Mouse (Mus musculus) kidney, adult 9 months (tissue): ENCODE data around the gene Olfr653.

Experiments
- DNase-seq: peaks from one replicate; pipeline ENCODE4 v3.0.0; 2022

Olfr653 gene

GRCm38 (mm10) chr7:104577014-104577413 lies at the start of gene Olfr653:
Gene Olfr653 (plus strand): TSS chr7:104577314.
- no peak for DNase-seq

GRCm38 (mm10) chr7:104549833-104550232 lies 27.3 kb upstream of the Olfr653 start, which contains the start of gene Olfr651:
Gene Olfr651 (plus strand): TSS chr7:104550133.
- DNase-seq, result no peak

GRCm38 (mm10) chr7:104552700-104553099 lies 24.4 kb upstream of the Olfr653 start:
- DNase-seq, result no peak

- no peak for DNase-seq
Observed at GRCm38 (mm10) chr7:104560601-104561000, 16.5 kb upstream of the Olfr653 start, which contains the start of gene Olfr652. Gene Olfr652 (plus strand): TSS chr7:104560901.

- no peak for DNase-seq
Observed at GRCm38 (mm10) chr7:104580846-104581245, 3.7 kb downstream of the Olfr653 start.

- no peak for DNase-seq
Observed at GRCm38 (mm10) chr7:104581429-104581828, 4.3 kb downstream of the Olfr653 start.

GRCm38 (mm10) chr7:104586725-104587124 lies 9.6 kb downstream of the Olfr653 start, which contains the start of gene Olfr654:
Gene Olfr654 (plus strand): TSS chr7:104587025.
- no peak for DNase-seq

- no peak for DNase-seq
Observed at GRCm38 (mm10) chr7:104588274-104588673, 11.2 kb downstream of the Olfr653 start.

GRCm38 (mm10) chr7:104601679-104602078 lies 24.6 kb downstream of the Olfr653 start, which contains the start of gene Olfr655:
Gene Olfr655 (minus strand): TSS chr7:104601779.
- DNase-seq, result no peak

- DNase-seq, result peak; percentile 50
Observed at GRCm38 (mm10) chr7:104603173-104603572, 26.1 kb downstream of the Olfr653 start.

GRCm38 (mm10) chr7:104604727-104605126 lies 27.6 kb downstream of the Olfr653 start:
- no peak for DNase-seq

- DNase-seq, result no peak
Observed at GRCm38 (mm10) chr7:104613655-104614054, 36.5 kb downstream of the Olfr653 start, which contains the start of gene Olfr656. Gene Olfr656 (plus strand): TSS chr7:104613955.

- no peak for DNase-seq
Observed at GRCm38 (mm10) chr7:104624494-104624893, 47.4 kb downstream of the Olfr653 start, which contains the start of gene Olfr657. Gene Olfr657 (plus strand): TSS chr7:104624794.
